Mouse (Mus musculus) layer of hippocampus, postnatal 14 days (tissue): Measurements from ENCODE around the gene Rnf43. TPM values are rescaled to one million over a fixed set of nuclear protein-coding genes. Genes with fewer than 3 reads are reported as not detected.

Experiments used
- DNase-seq, 2 experiments: peaks; one replicate each; pipeline ENCODE4 v3.0.0; 2021 to 2022; ENCODE audit warnings: low spot score in 2 of 2, mixed read lengths in 1 of 2
- total RNA-seq, 2 experiments: library from RNA; stranded (reverse); gene quantifications; 2 replicates each; pipeline ENCODE4 v1.2.3; 2021

The Rnf43 gene
- total RNA-seq, 2 experiments from 2014 or later: 2.5 to 4.1 TPM

DNA sequence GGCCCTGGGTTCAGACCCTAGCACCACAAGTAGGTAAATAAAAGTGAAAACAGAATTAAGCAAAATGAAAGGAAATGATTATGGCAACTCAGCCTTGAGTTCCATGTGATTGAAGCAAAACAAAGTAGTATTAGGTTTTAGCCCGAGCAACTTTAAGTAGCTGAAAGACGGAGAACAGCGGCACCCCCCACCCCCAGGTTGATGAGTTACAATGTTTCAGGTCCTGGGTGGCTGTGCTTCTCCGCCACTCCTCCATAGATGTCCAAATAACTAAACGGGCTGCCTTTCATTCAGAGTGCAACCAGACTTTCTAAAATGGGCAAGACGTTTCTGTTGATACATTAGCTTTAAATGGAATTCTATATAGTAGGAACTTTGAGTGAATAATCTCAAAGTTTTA is 13.1 kb downstream of the Rnf43 start:
- DNase-seq: no peak

GRCm38 (mm10) chr11:87677756-87678155 is 15.2 kb downstream of the Rnf43 start:
- DNase-seq: no peak

DNA sequence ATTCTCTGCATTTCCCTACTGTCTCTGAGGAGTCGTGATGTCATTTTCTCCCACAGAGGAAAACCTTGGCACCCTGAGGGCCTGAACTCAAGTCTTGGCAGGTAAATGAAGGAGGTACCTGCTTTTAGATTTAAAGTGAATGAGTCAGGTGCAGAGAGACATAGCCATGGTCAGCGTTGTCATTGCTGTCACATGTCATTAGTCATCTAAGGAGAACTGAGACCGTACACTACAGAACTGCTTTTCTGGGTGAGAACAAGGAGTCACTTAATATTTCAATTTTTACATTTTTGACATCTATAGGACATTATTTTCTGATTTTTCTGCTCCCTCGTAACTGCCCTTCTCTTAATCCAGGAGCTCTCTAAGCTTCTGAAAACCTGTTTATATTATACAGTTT is 16.0 kb downstream of the Rnf43 start:
- DNase-seq: no peak

DNA sequence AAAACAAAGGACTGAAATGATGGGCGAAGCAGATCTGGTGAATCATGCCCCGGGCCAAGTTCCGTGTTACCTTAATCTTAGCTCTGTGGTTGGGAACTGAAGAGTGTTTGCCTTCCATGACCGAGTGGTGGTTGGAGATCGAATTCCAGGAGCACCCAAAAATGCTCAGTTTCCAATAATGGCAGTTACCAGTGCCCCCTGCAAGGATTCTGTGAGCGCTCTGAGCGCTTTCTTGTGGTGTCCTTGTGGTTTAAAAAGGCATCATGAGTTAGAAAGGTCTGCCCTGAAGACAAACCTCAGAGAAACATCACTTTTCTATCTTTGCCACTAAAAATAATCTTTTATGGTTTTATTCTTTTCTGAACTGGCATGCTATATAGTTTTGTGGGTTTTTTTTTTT is 16.5 kb downstream of the Rnf43 start:
- DNase-seq: no peak

DNA sequence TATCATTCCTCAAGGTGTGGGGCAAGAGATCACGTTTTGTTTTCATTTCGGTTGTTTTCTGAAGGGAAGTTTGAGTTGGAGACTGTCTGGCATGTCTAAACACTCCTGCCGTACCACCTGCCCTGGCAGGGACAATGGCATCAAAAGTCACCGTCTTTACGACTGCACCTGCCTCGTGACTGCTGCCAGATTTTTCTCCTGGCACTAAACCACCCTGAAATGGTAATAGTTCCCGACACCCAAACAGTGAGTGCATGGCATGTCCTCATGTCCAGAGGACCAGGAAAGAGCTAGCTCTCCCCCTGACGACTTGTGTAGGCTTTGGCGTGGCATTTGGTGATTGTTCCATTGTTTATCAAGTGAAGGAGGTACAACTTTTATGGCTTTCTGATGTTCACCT is 18.3 kb downstream of the Rnf43 start:
- no peak for DNase-seq

GRCm38 (mm10) chr11:87682096-87682495 is 19.6 kb downstream of the Rnf43 start:
- no peak for DNase-seq

DNA sequence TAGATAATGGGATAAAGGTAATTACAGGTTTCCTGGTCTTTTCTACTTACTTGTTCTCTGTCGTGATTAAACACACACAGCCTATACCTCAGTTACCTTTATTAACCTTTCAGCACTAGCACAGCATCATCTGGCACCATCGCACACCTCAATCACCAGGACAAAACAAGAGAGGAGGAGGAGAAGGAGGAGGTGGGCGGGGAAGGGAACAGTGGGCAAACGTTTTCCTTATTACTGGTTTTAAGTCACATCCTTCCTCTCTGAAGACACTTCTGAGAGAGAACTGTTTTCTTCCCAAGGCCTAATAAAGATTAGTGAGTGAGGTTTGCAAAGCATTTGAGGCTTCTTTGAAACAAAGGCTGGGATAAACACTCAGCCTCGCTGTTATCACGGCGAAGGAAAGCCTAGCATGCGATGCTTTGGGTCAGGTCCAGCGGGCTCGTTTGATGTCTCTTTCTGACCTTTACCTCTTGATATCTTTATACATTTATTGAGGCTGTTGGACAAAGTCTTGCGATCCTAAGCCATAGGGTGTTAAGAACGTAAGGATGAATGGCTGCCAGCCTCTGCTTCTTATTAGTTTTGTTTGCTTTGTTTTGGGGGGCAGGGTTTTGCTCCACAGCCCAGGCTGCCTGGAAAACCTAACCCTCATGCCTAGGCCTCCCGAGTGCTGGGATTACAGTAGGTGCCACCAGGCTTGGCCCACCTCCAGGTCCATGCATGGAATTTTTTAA is 20.5 kb downstream of the Rnf43 start:
- no peak for DNase-seq

DNA sequence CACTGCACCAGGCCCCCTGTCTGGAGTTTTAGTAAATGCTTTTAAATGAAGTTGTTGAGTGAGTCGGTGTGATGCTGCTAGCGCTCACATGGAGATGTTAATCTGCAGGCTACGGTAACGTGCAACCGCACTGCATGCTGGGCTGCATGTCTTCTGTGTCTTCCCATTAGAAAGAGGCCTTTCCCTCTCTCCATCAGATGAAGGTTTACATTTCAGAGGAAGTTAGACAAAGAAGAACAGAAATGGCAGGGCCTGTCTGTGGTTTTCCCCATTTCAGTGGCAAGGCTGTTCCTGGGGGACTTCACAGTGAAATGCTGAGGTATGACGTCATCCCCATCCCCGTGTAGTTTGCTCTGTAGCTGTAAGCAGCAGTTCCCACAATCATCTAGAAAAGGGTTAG is 23.9 kb downstream of the Rnf43 start:
- no peak for DNase-seq

- peak in 1 of 2 experiments; percentile 37 for DNase-seq
Observed at GRCm38 (mm10) chr11:87687246-87688225, 25.0 kb downstream of the Rnf43 start.

GRCm38 (mm10) chr11:87688478-87689203 is 26.1 kb downstream of the Rnf43 start:
- DNase-seq: no peak

DNA sequence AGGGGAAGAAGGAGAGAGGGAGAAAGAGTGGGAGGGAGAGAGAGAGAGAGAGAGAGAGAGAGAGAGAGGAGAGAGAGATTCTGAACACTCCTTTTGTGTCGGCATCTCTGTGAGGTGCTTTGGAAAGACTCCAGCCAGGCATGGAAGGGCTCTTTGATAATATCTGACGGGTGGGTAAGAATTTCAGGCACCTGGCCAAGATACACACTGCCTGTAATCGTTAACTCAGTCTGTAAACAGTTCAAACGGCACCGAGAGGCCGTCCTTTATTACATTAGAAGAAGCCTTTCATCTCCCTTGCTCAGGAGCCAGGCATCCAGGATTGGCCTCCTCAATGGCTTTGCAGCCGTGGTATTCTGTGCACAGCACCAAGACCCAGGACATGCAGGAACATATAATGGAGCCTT is 26.9 kb downstream of the Rnf43 start:
- peak; percentile 12 to 52 for DNase-seq

GRCm38 (mm10) chr11:87690054-87690740 is 27.7 kb downstream of the Rnf43 start:
- DNase-seq: no peak

DNA sequence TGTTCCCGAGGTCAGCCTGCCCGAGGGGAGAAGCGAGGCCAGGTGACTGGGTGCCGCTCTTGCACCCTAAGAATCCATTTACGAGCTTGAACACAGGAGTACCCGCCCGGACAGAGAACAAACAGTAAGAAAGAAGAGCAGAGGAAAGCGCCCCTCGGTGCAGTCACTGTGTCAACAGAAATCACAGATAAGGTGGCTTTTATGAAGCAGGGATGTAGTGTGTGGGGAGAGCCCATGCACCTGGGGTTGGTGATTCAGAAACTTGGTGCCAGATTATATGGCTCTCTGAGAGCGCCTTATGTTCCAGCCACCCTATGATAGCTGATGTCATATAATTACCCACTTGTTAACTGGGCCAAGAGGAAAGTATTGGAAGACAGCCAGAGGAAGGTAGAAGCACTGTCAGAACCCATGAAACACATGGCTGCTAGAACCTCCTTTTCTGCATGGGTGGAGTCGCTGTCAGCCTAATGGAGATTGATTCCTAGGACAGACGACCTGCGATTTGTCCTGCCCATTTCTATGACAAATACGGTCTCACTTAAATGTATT is 34.7 kb downstream of the Rnf43 start:
- no peak for DNase-seq

GRCm38 (mm10) chr11:87698126-87698525 is 35.6 kb downstream of the Rnf43 start:
- DNase-seq: no peak

- DNase-seq: no peak
Observed at GRCm38 (mm10) chr11:87701108-87701507, 38.6 kb downstream of the Rnf43 start.

GRCm38 (mm10) chr11:87701877-87702620 is 39.5 kb downstream of the Rnf43 start:
- no peak for DNase-seq

- no peak for DNase-seq
Observed at GRCm38 (mm10) chr11:87703654-87704053, 41.1 kb downstream of the Rnf43 start.

DNA sequence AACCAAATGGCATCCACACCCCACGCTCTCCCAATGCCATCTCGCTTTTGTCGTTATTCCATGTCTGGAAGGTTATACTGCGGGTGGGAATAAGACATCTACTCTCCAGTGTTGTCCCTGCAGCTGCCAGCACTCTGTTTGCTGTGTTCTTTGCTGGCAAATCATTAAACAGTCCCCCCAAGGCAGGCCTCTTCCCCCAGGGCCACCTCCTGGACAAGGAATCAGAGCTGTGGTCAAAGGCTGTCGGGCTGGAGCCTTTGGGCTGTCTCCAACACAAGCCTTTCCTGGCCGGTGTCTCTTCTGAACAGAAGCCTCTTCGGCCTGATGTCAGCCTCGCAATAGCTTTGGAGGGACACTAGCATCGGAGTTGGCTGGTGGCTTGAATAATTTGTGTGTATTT is 41.8 kb downstream of the Rnf43 start:
- DNase-seq: no peak

GRCm38 (mm10) chr11:87707570-87707969 is 45.0 kb downstream of the Rnf43 start:
- no peak for DNase-seq

DNA sequence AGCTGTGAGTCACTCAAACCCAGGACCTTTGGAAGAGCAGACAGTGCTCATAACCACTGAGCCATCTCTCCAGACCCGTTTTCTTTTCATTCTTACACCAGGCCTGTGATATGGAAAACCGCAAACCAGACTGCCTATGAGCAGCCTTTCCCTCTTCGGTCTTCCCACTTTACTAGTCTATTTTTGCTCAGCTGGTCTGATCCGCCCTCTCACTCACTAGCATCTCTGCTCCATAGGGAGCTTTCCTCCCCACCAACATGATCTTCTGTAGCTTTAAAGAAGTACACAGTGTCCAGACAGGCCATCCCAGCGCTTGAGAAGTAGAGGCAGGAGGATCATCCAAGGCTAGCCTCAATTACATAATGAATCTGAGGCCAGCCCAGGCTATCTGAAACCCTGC is 46.5 kb downstream of the Rnf43 start:
- no peak for DNase-seq
